Mouse (Mus musculus) hindbrain, embryonic 13.5 days (tissue): ENCODE results near the gene Tmem259. TPM values are rescaled to one million over a fixed set of nuclear protein-coding genes. Genes with fewer than 3 reads are reported as not detected.

Experiments used
- ATAC-seq: fragments of 200-750 bp; cut with Nextera tagmentation; 2 replicates; pipeline ENCODE4 v1.8.0; 2017; ENCODE audit warnings: moderate TSS enrichment; ENCODE audit not compliant: low FRiP score
- H3K27ac ChIP-seq: fragments of 300-500 bp; sonication (generic); 2 replicates; pipeline ENCODE4 v1.5.1; 2015; ENCODE audit warnings: inconsistent platforms, mild to moderate bottlenecking, moderate library complexity
- H3K27me3 ChIP-seq: fragments of 300-500 bp; sonication (generic); 2 replicates; pipeline ENCODE4 v1.6.1; 2015; ENCODE audit warnings: mild to moderate bottlenecking, inconsistent platforms
- H3K36me3 ChIP-seq: fragments of 300-500 bp; sonication (generic); 2 replicates; pipeline ENCODE4 v1.6.1; 2015; ENCODE audit warnings: mild to moderate bottlenecking, inconsistent platforms
- H3K4me1 ChIP-seq: fragments of 300-500 bp; sonication (generic); replicated peaks from 2 replicates; pipeline ENCODE4 v1.6.1; 2015; ENCODE audit warnings: inconsistent platforms
- H3K4me2 ChIP-seq: fragments of 300-500 bp; sonication (generic); 2 replicates; pipeline ENCODE4 v1.6.1; 2015; ENCODE audit warnings: inconsistent platforms, mild to moderate bottlenecking, moderate library complexity
- H3K4me3 ChIP-seq: fragments of 300-500 bp; sonication (generic); 2 replicates; pipeline ENCODE4 v1.5.1; 2015; ENCODE audit warnings: mild to moderate bottlenecking, inconsistent platforms
- H3K9ac ChIP-seq: fragments of 300-500 bp; sonication (generic); 2 replicates; pipeline ENCODE4 v1.6.1; 2015; ENCODE audit warnings: mild to moderate bottlenecking, inconsistent platforms
- H3K9me3 ChIP-seq: fragments of 300-500 bp; sonication (generic); 2 replicates; pipeline ENCODE4 v1.6.1; 2016; ENCODE audit warnings: inconsistent platforms
- WGBS: fragments of 180-500 bp; shearing (Covaris S2); methylation state at CpG from one replicate; pipeline ENCODE4 v1.1.7; 2015; 5-methylcytosine and 5-hydroxymethylcytosine counted together
- polyA plus RNA-seq: library from polyadenylated mRNA; unstranded; fragments of >200 nt; fragmentation: Nextera tagmentation; extraction: Ambion mirVana; gene quantifications from 2 replicates; pipeline ENCODE4 v1.2.1, GENCODE M21; 2015

The Tmem259 gene
- polyA plus RNA-seq = 16.0 and 16.3 TPM in 2 replicates

GRCm38 (mm10) chr10:79984195-79984816 lies at the start of gene Tmem259:
Gene Tmem259 (minus strand): TSS chr10:79984330.
- WGBS = under 1% methylated on average over 46 of the region's 49 CpGs
- Histone ChIP-seq H3K9me3 (no peaks in the 10 kb centered on the region), H3K36me3 (peaks cover 12% of the 10 kb centered on the region), H3K9ac (peak within 1 kb of the TSS; percentile 91), H3K4me3 (peak within 1 kb of the TSS; percentile 76), H3K27me3 (peaks cover 27% of the 10 kb centered on the region), H3K27ac (peak within 1 kb of the TSS; percentile 90), H3K4me2 (peak within 1 kb of the TSS; percentile 96), H3K4me1 (peaks cover 69% of the 10 kb centered on the region)
- peak; percentile 84 for ATAC-seq

GRCm38 (mm10) chr10:80032799-80033480 lies 48.8 kb upstream of the Tmem259 start:
- no peak overlapping the region; the same call in 1 of the 2 replicates for H3K9ac ChIP-seq
- H3K36me3 ChIP-seq = peaks cover 36% of the 10 kb centered on the region
- peaks cover 18% of the 10 kb centered on the region for H3K4me1 ChIP-seq
- H3K4me3 ChIP-seq = no peak overlapping the region
- H3K27me3 ChIP-seq = no peaks in the 10 kb centered on the region
- H3K9me3 ChIP-seq = no peaks in the 10 kb centered on the region
- no peak for ATAC-seq
- no peak overlapping the region for H3K4me2 ChIP-seq
- no peak overlapping the region for H3K27ac ChIP-seq
- WGBS = 62% methylated on average over 5 of the region's 5 CpGs

GRCm38 (mm10) chr10:80030736-80031135 lies 46.6 kb upstream of the Tmem259 start:
- H3K27ac ChIP-seq = no peak overlapping the region
- no peak for ATAC-seq
- no peaks in the 10 kb centered on the region for H3K27me3 ChIP-seq
- no peaks in the 10 kb centered on the region for H3K9me3 ChIP-seq
- 0 out of 2 replicates have a peak, but pooled peaks cover 7% of the 10 kb centered on the region for H3K4me1 ChIP-seq
- no peak overlapping the region for H3K4me2 ChIP-seq
- H3K4me3 ChIP-seq = no peak overlapping the region
- WGBS = 81% methylated on average over 17 of the region's 17 CpGs
- H3K36me3 ChIP-seq = peaks cover 14% of the 10 kb centered on the region
- H3K9ac ChIP-seq = peak overlapping the region; percentile 0; the same call in 1 of the 2 replicates

GRCm38 (mm10) chr10:80030191-80030590 lies 46.1 kb upstream of the Tmem259 start:
- Histone ChIP-seq H3K4me1 (0 out of 2 replicates have a peak, but pooled peaks cover 7% of the 10 kb centered on the region), H3K4me2 (no peak overlapping the region), H3K27ac (no peak overlapping the region), H3K9ac (no peak overlapping the region), H3K9me3 (no peaks in the 10 kb centered on the region), H3K36me3 (peaks cover 8% of the 10 kb centered on the region), H3K4me3 (no peak overlapping the region), H3K27me3 (no peaks in the 10 kb centered on the region)
- ATAC-seq = no peak
- 75% methylated on average over 9 of the region's 9 CpGs for WGBS

- Histone ChIP-seq H3K4me2 (no peak overlapping the region), H3K36me3 (no peaks in the 10 kb centered on the region), H3K9me3 (no peaks in the 10 kb centered on the region), H3K27ac (no peak overlapping the region), H3K27me3 (no peaks in the 10 kb centered on the region), H3K9ac (no peak overlapping the region), H3K4me1 (0 out of 2 replicates have a peak, but pooled peaks cover 3% of the 10 kb centered on the region), H3K4me3 (no peak overlapping the region)
- no peak for ATAC-seq
- 95% methylated on average over 13 of the region's 13 CpGs for WGBS
Measured at GRCm38 (mm10) chr10:80028521-80028846, 44.4 kb upstream of the Tmem259 start.

- 76% methylated on average over 20 of the region's 20 CpGs for WGBS
- no peak for ATAC-seq
Measured at GRCm38 (mm10) chr10:80027681-80028520, 43.8 kb upstream of the Tmem259 start.

GRCm38 (mm10) chr10:80025889-80026288 lies 41.8 kb upstream of the Tmem259 start:
- no peaks in the 10 kb centered on the region for H3K9me3 ChIP-seq
- H3K4me2 ChIP-seq = no peak overlapping the region
- 0 out of 2 replicates have a peak, but pooled peaks cover 6% of the 10 kb centered on the region for H3K27me3 ChIP-seq
- no peaks in the 10 kb centered on the region for H3K4me1 ChIP-seq
- no peak overlapping the region for H3K27ac ChIP-seq
- no peak for ATAC-seq
- no peaks in the 10 kb centered on the region for H3K36me3 ChIP-seq
- 60% methylated on average over 12 of the region's 12 CpGs for WGBS
- H3K9ac ChIP-seq = no peak overlapping the region
- H3K4me3 ChIP-seq = no peak overlapping the region

More at GRCm38 (mm10) chr10:80027681-80028520, 43.8 kb upstream of the Tmem259 start:
- H3K4me1 ChIP-seq = 0 out of 2 replicates have a peak, but pooled peaks cover under 1% of the 10 kb centered on the region
- no peak overlapping the region for H3K4me2 ChIP-seq
- no peaks in the 10 kb centered on the region for H3K36me3 ChIP-seq
- no peaks in the 10 kb centered on the region for H3K9me3 ChIP-seq
- H3K9ac ChIP-seq = no peak overlapping the region
- no peak overlapping the region for H3K4me3 ChIP-seq
- H3K27me3 ChIP-seq = no peaks in the 10 kb centered on the region
- no peak overlapping the region for H3K27ac ChIP-seq

GRCm38 (mm10) chr10:80025463-80025862 lies 41.3 kb upstream of the Tmem259 start:
- no peak overlapping the region for H3K4me2 ChIP-seq
- no peaks in the 10 kb centered on the region for H3K4me1 ChIP-seq
- H3K9ac ChIP-seq = no peak overlapping the region
- WGBS = 75% methylated on average over 10 of the region's 10 CpGs
- no peak for ATAC-seq
- H3K27me3 ChIP-seq = peaks cover 9% of the 10 kb centered on the region; the same call in 1 of the 2 replicates
- H3K4me3 ChIP-seq = no peak overlapping the region
- H3K9me3 ChIP-seq = no peaks in the 10 kb centered on the region
- no peaks in the 10 kb centered on the region for H3K36me3 ChIP-seq
- H3K27ac ChIP-seq = no peak overlapping the region

GRCm38 (mm10) chr10:80025044-80025347 lies 40.9 kb upstream of the Tmem259 start:
- no peak overlapping the region for H3K27ac ChIP-seq
- H3K4me1 ChIP-seq = no peaks in the 10 kb centered on the region
- ATAC-seq = no peak
- WGBS = 58% methylated on average over 4 of the region's 4 CpGs
- no peak overlapping the region for H3K4me2 ChIP-seq
- H3K36me3 ChIP-seq = no peaks in the 10 kb centered on the region
- no peaks in the 10 kb centered on the region for H3K9me3 ChIP-seq
- H3K9ac ChIP-seq = no peak overlapping the region
- peaks cover 14% of the 10 kb centered on the region for H3K27me3 ChIP-seq
- no peak overlapping the region for H3K4me3 ChIP-seq

GRCm38 (mm10) chr10:80024229-80025043 lies 40.3 kb upstream of the Tmem259 start:
- WGBS = 78% methylated on average over 15 of the region's 15 CpGs
- 0 out of 2 replicates have a peak, but pooled peaks cover 5% of the 10 kb centered on the region for H3K4me1 ChIP-seq
- H3K4me2 ChIP-seq = no peak overlapping the region
- no peak overlapping the region for H3K27ac ChIP-seq
- H3K9ac ChIP-seq = no peak overlapping the region
- H3K36me3 ChIP-seq = no peaks in the 10 kb centered on the region
- no peaks in the 10 kb centered on the region for H3K9me3 ChIP-seq
- H3K27me3 ChIP-seq = peaks cover 20% of the 10 kb centered on the region
- H3K4me3 ChIP-seq = no peak overlapping the region
- no peak for ATAC-seq

GRCm38 (mm10) chr10:80023758-80024157 lies 39.6 kb upstream of the Tmem259 start:
- no peak overlapping the region for H3K27ac ChIP-seq
- no peak for ATAC-seq
- 86% methylated on average over 5 of the region's 5 CpGs for WGBS

More at GRCm38 (mm10) chr10:80023758-80024157, 39.6 kb upstream of the Tmem259 start:
- Histone ChIP-seq H3K9me3 (no peaks in the 10 kb centered on the region), H3K36me3 (no peaks in the 10 kb centered on the region), H3K4me1 (0 out of 2 replicates have a peak, but pooled peaks cover 6% of the 10 kb centered on the region), H3K9ac (no peak overlapping the region), H3K4me3 (no peak overlapping the region), H3K27me3 (peaks cover 26% of the 10 kb centered on the region), H3K4me2 (no peak overlapping the region)
